Mouse (Mus musculus) frontal cortex, postnatal 10 days (tissue): ENCODE results near the gene Smpdl3b.
A peak's percentile ranks its signal among the peaks of the same experiment; 100 is the strongest.
"Not testable (repeated sequence)": the region's sequence is repeated elsewhere in the genome, so short reads cannot be mapped to it uniquely, and the experiment has no call there.

Experiments used
- DNase-seq, 2 experiments: peaks; one replicate each; pipeline ENCODE4 v3.0.0; 2022; ENCODE audit warnings: low spot score in 2 of 2, mixed read lengths in 1 of 2

The Smpdl3b gene

GRCm38 (mm10) chr4:132780288-132780687 lies 23.2 kb upstream of the Smpdl3b start:
- DNase-seq, result no peak

GRCm38 (mm10) chr4:132778562-132779201 lies 21.6 kb upstream of the Smpdl3b start:
- no peak for DNase-seq

- DNase-seq, result peak; percentile 37 to 72
Measured at GRCm38 (mm10) chr4:132776764-132777163, 19.7 kb upstream of the Smpdl3b start.

- DNase-seq, result no peak
Measured at GRCm38 (mm10) chr4:132774905-132775304, 17.9 kb upstream of the Smpdl3b start.

GRCm38 (mm10) chr4:132771776-132772175 lies 14.7 kb upstream of the Smpdl3b start:
- no peak for DNase-seq

- peak; percentile 97 to 98 for DNase-seq
Measured at GRCm38 (mm10) chr4:132767914-132768876, 11.1 kb upstream of the Smpdl3b start, which contains the start of gene Rpa2. Gene Rpa2 (plus strand): TSS chr4:132768332.

GRCm38 (mm10) chr4:132763125-132763524 lies 6.1 kb upstream of the Smpdl3b start:
- DNase-seq, result not testable (repeated sequence)

GRCm38 (mm10) chr4:132762602-132763001 lies 5.5 kb upstream of the Smpdl3b start:
- no peak for DNase-seq

GRCm38 (mm10) chr4:132760296-132760695 lies 3.2 kb upstream of the Smpdl3b start:
- no peak for DNase-seq

- DNase-seq, result no peak
Measured at GRCm38 (mm10) chr4:132757633-132758351, 740 bp upstream of the Smpdl3b start.

- no peak for DNase-seq
Measured at GRCm38 (mm10) chr4:132752992-132753391, 4.1 kb downstream of the Smpdl3b start.

GRCm38 (mm10) chr4:132749258-132749982 lies 7.6 kb downstream of the Smpdl3b start:
- DNase-seq, result no peak

- no peak for DNase-seq
Measured at GRCm38 (mm10) chr4:132748778-132749177, 8.3 kb downstream of the Smpdl3b start.

GRCm38 (mm10) chr4:132747664-132748259 lies 9.3 kb downstream of the Smpdl3b start:
- DNase-seq, result no peak

GRCm38 (mm10) chr4:132746911-132747517 lies 10.0 kb downstream of the Smpdl3b start:
- DNase-seq, result no peak

- DNase-seq, result peak; percentile 41 to 66
Measured at GRCm38 (mm10) chr4:132743992-132744911, 12.8 kb downstream of the Smpdl3b start.

- DNase-seq, result no peak
Measured at GRCm38 (mm10) chr4:132741491-132741890, 15.6 kb downstream of the Smpdl3b start.

GRCm38 (mm10) chr4:132737154-132737553 lies 19.9 kb downstream of the Smpdl3b start:
- not testable (repeated sequence) for DNase-seq

GRCm38 (mm10) chr4:132735894-132736293 lies 21.2 kb downstream of the Smpdl3b start:
- no peak for DNase-seq
